Mouse (Mus musculus) heart, embryonic 13.5 days (tissue): ENCODE data around the gene Akap8. TPM values are rescaled to one million over a fixed set of nuclear protein-coding genes. Genes with fewer than 3 reads are reported as not detected.
A peak's percentile ranks its signal among the peaks of the same experiment; 100 is the strongest.

Experiments used
- ATAC-seq: fragments of 200-750 bp; cut with Nextera tagmentation; 2 replicates; pipeline ENCODE4 v1.8.0; 2017; ENCODE audit warnings: moderate TSS enrichment; ENCODE audit not compliant: insufficient number of reproducible peaks, low FRiP score, low TSS enrichment; ENCODE audit errors: extremely low read depth
- H3K27ac ChIP-seq: fragments of 300-500 bp; sonication (generic); replicated peaks from 2 replicates; pipeline ENCODE4 v1.5.1; 2015; ENCODE audit warnings: moderate library complexity, mild to moderate bottlenecking, inconsistent platforms
- H3K27me3 ChIP-seq: fragments of 300-500 bp; sonication (generic); replicated peaks from 2 replicates; pipeline ENCODE4 v1.6.1; 2015; ENCODE audit warnings: mild to moderate bottlenecking, inconsistent platforms
- H3K36me3 ChIP-seq: fragments of 300-500 bp; sonication (generic); 2 replicates; pipeline ENCODE4 v1.6.1; 2015; ENCODE audit warnings: mild to moderate bottlenecking, inconsistent platforms
- H3K4me1 ChIP-seq: fragments of 300-500 bp; sonication (generic); 2 replicates; pipeline ENCODE4 v1.6.1; 2015; ENCODE audit warnings: inconsistent platforms
- H3K4me2 ChIP-seq: fragments of 300-500 bp; sonication (generic); 2 replicates; pipeline ENCODE4 v1.6.1; 2015; ENCODE audit warnings: inconsistent platforms, mild to moderate bottlenecking, moderate library complexity
- H3K4me3 ChIP-seq: fragments of 300-500 bp; sonication (generic); 2 replicates; pipeline ENCODE4 v1.5.1; 2015; ENCODE audit warnings: moderate library complexity, mild to moderate bottlenecking, inconsistent platforms
- H3K9ac ChIP-seq: fragments of 300-500 bp; sonication (generic); 2 replicates; pipeline ENCODE4 v1.6.1; 2015; ENCODE audit warnings: inconsistent platforms, mild to moderate bottlenecking, moderate library complexity
- H3K9me3 ChIP-seq: fragments of 300-500 bp; sonication (generic); 2 replicates; pipeline ENCODE4 v1.6.1; 2016; ENCODE audit warnings: inconsistent platforms
- WGBS: fragments of 180-500 bp; shearing (Covaris S2); methylation state at CpG from one replicate; pipeline ENCODE4 v1.1.7; 2015; ENCODE audit warnings: mixed read lengths; 5-methylcytosine and 5-hydroxymethylcytosine counted together
- polyA plus RNA-seq: library from polyadenylated mRNA; unstranded; fragments of >200 nt; fragmentation: Nextera tagmentation; extraction: Ambion mirVana; gene quantifications from 2 replicates; pipeline ENCODE4 v1.2.1, GENCODE M21; 2015

Akap8 gene
- polyA plus RNA-seq = 65.8 and 67.8 TPM in 2 replicates

- WGBS = under 1% methylated on average over 83 of the region's 83 CpGs
- H3K27ac ChIP-seq = peak within 1 kb of the TSS; percentile 98
- peak; percentile 96 for ATAC-seq
Measured at GRCm38 (mm10) chr17:32320597-32321389, at the start of gene Akap8. Gene Akap8 (minus strand): TSS chr17:32321238.

GRCm38 (mm10) chr17:32368991-32369578 is 48.0 kb upstream of the Akap8 start:
- peaks cover 17% of the 10 kb centered on the region for H3K4me1 ChIP-seq
- H3K9me3 ChIP-seq = no peaks in the 10 kb centered on the region
- H3K4me3 ChIP-seq = peak overlapping the region; percentile 43
- peak overlapping the region; percentile 64 for H3K4me2 ChIP-seq
- ATAC-seq = no peak
- WGBS = 17% methylated on average over 12 of the region's 17 CpGs
- H3K27me3 ChIP-seq = no peaks in the 10 kb centered on the region; the same call in 1 of the 2 replicates
- H3K9ac ChIP-seq = peak overlapping the region; percentile 68
- H3K27ac ChIP-seq = no peak overlapping the region
- no peaks in the 10 kb centered on the region for H3K36me3 ChIP-seq

More at GRCm38 (mm10) chr17:32320597-32321389, at the start of gene Akap8:
- Histone ChIP-seq H3K9ac (peak within 1 kb of the TSS; percentile 96), H3K4me1 (peaks cover 38% of the 10 kb centered on the region), H3K4me2 (peak within 1 kb of the TSS; percentile 90), H3K36me3 (peaks cover 54% of the 10 kb centered on the region), H3K9me3 (no peaks in the 10 kb centered on the region), H3K27me3 (no peaks in the 10 kb centered on the region), H3K4me3 (peak within 1 kb of the TSS; percentile 95)

- ATAC-seq = no peak
Measured at GRCm38 (mm10) chr17:32367706-32368105, 46.7 kb upstream of the Akap8 start.

GRCm38 (mm10) chr17:32365296-32365695 is 44.3 kb upstream of the Akap8 start:
- H3K4me1 ChIP-seq = peaks cover 35% of the 10 kb centered on the region
- H3K4me2 ChIP-seq = peak overlapping the region; percentile 91; the same call in 1 of the 2 replicates
- H3K9ac ChIP-seq = peak overlapping the region; percentile 98; the same call in 1 of the 2 replicates
- peaks cover 24% of the 10 kb centered on the region for H3K36me3 ChIP-seq
- no peaks in the 10 kb centered on the region; the same call in 1 of the 2 replicates for H3K27me3 ChIP-seq
- no peak overlapping the region for H3K27ac ChIP-seq
- 52% methylated on average over 1 of the region's 1 CpGs for WGBS
- H3K4me3 ChIP-seq = no peak overlapping the region
- ATAC-seq = no peak
- no peaks in the 10 kb centered on the region for H3K9me3 ChIP-seq

More at GRCm38 (mm10) chr17:32367706-32368105, 46.7 kb upstream of the Akap8 start:
- no peaks in the 10 kb centered on the region for H3K9me3 ChIP-seq
- H3K9ac ChIP-seq = no peak overlapping the region
- no peaks in the 10 kb centered on the region; the same call in 1 of the 2 replicates for H3K27me3 ChIP-seq
- no peak overlapping the region for H3K27ac ChIP-seq
- H3K4me2 ChIP-seq = no peak overlapping the region
- H3K4me3 ChIP-seq = no peak overlapping the region
- H3K4me1 ChIP-seq = peaks cover 27% of the 10 kb centered on the region
- WGBS = 85% methylated on average over 11 of the region's 11 CpGs
- no peaks in the 10 kb centered on the region for H3K36me3 ChIP-seq

- 50% methylated on average over 5 of the region's 5 CpGs for WGBS
- H3K27me3 ChIP-seq = no peaks in the 10 kb centered on the region; the same call in 1 of the 2 replicates
Measured at GRCm38 (mm10) chr17:32364850-32365249, 43.8 kb upstream of the Akap8 start.

GRCm38 (mm10) chr17:32364331-32364730 is 43.3 kb upstream of the Akap8 start:
- peak overlapping the region; percentile 98 for H3K9ac ChIP-seq
- H3K27me3 ChIP-seq = no peaks in the 10 kb centered on the region; the same call in 1 of the 2 replicates
- H3K4me1 ChIP-seq = peaks cover 35% of the 10 kb centered on the region
- H3K27ac ChIP-seq = peak overlapping the region; percentile 70
- WGBS = under 1% methylated on average over 44 of the region's 47 CpGs
- peak; percentile 87 for ATAC-seq
- H3K4me3 ChIP-seq = peak overlapping the region; percentile 98
- H3K36me3 ChIP-seq = peaks cover 34% of the 10 kb centered on the region
- H3K9me3 ChIP-seq = no peaks in the 10 kb centered on the region
- peak overlapping the region; percentile 91 for H3K4me2 ChIP-seq

More at GRCm38 (mm10) chr17:32364850-32365249, 43.8 kb upstream of the Akap8 start:
- H3K9me3 ChIP-seq = no peaks in the 10 kb centered on the region
- H3K4me1 ChIP-seq = peaks cover 35% of the 10 kb centered on the region
- H3K4me3 ChIP-seq = peak overlapping the region; percentile 98
- H3K27ac ChIP-seq = peak overlapping the region; percentile 70
- ATAC-seq = no peak
- H3K36me3 ChIP-seq = peaks cover 28% of the 10 kb centered on the region
- H3K9ac ChIP-seq = peak overlapping the region; percentile 98
- H3K4me2 ChIP-seq = peak overlapping the region; percentile 91

GRCm38 (mm10) chr17:32363821-32364301 is 42.8 kb upstream of the Akap8 start:
- Histone ChIP-seq H3K36me3 (peaks cover 38% of the 10 kb centered on the region), H3K4me2 (peak overlapping the region; percentile 91), H3K4me1 (peaks cover 32% of the 10 kb centered on the region), H3K27me3 (no peaks in the 10 kb centered on the region; the same call in 1 of the 2 replicates), H3K4me3 (peak overlapping the region; percentile 98), H3K27ac (peak overlapping the region; percentile 70), H3K9me3 (no peaks in the 10 kb centered on the region), H3K9ac (peak overlapping the region; percentile 98)
- ATAC-seq = peak; percentile 12; the same call in 1 of the 2 replicates
- under 1% methylated on average over 41 of the region's 50 CpGs for WGBS

- Histone ChIP-seq H3K27ac (no peak overlapping the region), H3K4me2 (peak overlapping the region; percentile 91), H3K27me3 (no peaks in the 10 kb centered on the region; the same call in 1 of the 2 replicates), H3K4me1 (peaks cover 29% of the 10 kb centered on the region), H3K36me3 (peaks cover 50% of the 10 kb centered on the region), H3K4me3 (peak overlapping the region; percentile 98), H3K9me3 (no peaks in the 10 kb centered on the region), H3K9ac (peak overlapping the region; percentile 98)
- no peak for ATAC-seq
- WGBS = 75% methylated on average over 4 of the region's 4 CpGs
Measured at GRCm38 (mm10) chr17:32362686-32363085, 41.6 kb upstream of the Akap8 start.

GRCm38 (mm10) chr17:32359928-32360327 is 38.9 kb upstream of the Akap8 start:
- Histone ChIP-seq H3K9ac (no peak overlapping the region), H3K27me3 (no peaks in the 10 kb centered on the region), H3K4me1 (peaks cover 22% of the 10 kb centered on the region), H3K4me3 (no peak overlapping the region), H3K4me2 (no peak overlapping the region), H3K9me3 (no peaks in the 10 kb centered on the region), H3K27ac (no peak overlapping the region), H3K36me3 (peaks cover 78% of the 10 kb centered on the region)
- ATAC-seq = no peak
- WGBS = 80% methylated on average over 18 of the region's 18 CpGs

GRCm38 (mm10) chr17:32358943-32359340 is 37.9 kb upstream of the Akap8 start:
- H3K4me2 ChIP-seq = no peak overlapping the region
- no peak overlapping the region for H3K4me3 ChIP-seq
- no peak for ATAC-seq
- no peak overlapping the region for H3K9ac ChIP-seq
- peaks cover 23% of the 10 kb centered on the region for H3K4me1 ChIP-seq
- H3K27ac ChIP-seq = no peak overlapping the region
- 89% methylated on average over 6 of the region's 6 CpGs for WGBS
- H3K9me3 ChIP-seq = no peaks in the 10 kb centered on the region
- H3K36me3 ChIP-seq = peaks cover 87% of the 10 kb centered on the region
- H3K27me3 ChIP-seq = no peaks in the 10 kb centered on the region
